Mouse (Mus musculus) hindbrain, embryonic 13.5 days (tissue): ENCODE measurements around the gene H2-T24. TPM values are rescaled to one million over a fixed set of nuclear protein-coding genes. Genes with fewer than 3 reads are reported as not detected.
"Not testable (repeated sequence)": the region's sequence is repeated elsewhere in the genome, so short reads cannot be mapped to it uniquely, and the experiment has no call there.

Experiments
- ATAC-seq: fragments of 200-750 bp; cut with Nextera tagmentation; 2 replicates; pipeline ENCODE4 v1.8.0; 2017; ENCODE audit warnings: moderate TSS enrichment; ENCODE audit not compliant: low FRiP score
- H3K27ac ChIP-seq: fragments of 300-500 bp; sonication (generic); 2 replicates; pipeline ENCODE4 v1.5.1; 2015; ENCODE audit warnings: inconsistent platforms, mild to moderate bottlenecking, moderate library complexity
- H3K27me3 ChIP-seq: fragments of 300-500 bp; sonication (generic); 2 replicates; pipeline ENCODE4 v1.6.1; 2015; ENCODE audit warnings: mild to moderate bottlenecking, inconsistent platforms
- H3K36me3 ChIP-seq: fragments of 300-500 bp; sonication (generic); 2 replicates; pipeline ENCODE4 v1.6.1; 2015; ENCODE audit warnings: mild to moderate bottlenecking, inconsistent platforms
- H3K4me1 ChIP-seq: fragments of 300-500 bp; sonication (generic); replicated peaks from 2 replicates; pipeline ENCODE4 v1.6.1; 2015; ENCODE audit warnings: inconsistent platforms
- H3K4me2 ChIP-seq: fragments of 300-500 bp; sonication (generic); 2 replicates; pipeline ENCODE4 v1.6.1; 2015; ENCODE audit warnings: inconsistent platforms, mild to moderate bottlenecking, moderate library complexity
- H3K4me3 ChIP-seq: fragments of 300-500 bp; sonication (generic); 2 replicates; pipeline ENCODE4 v1.5.1; 2015; ENCODE audit warnings: mild to moderate bottlenecking, inconsistent platforms
- H3K9ac ChIP-seq: fragments of 300-500 bp; sonication (generic); 2 replicates; pipeline ENCODE4 v1.6.1; 2015; ENCODE audit warnings: mild to moderate bottlenecking, inconsistent platforms
- H3K9me3 ChIP-seq: fragments of 300-500 bp; sonication (generic); 2 replicates; pipeline ENCODE4 v1.6.1; 2016; ENCODE audit warnings: inconsistent platforms
- WGBS: fragments of 180-500 bp; shearing (Covaris S2); methylation state at CpG from one replicate; pipeline ENCODE4 v1.1.7; 2015; 5-methylcytosine and 5-hydroxymethylcytosine counted together
- polyA plus RNA-seq: library from polyadenylated mRNA; unstranded; fragments of >200 nt; fragmentation: Nextera tagmentation; extraction: Ambion mirVana; gene quantifications from 2 replicates; pipeline ENCODE4 v1.2.1, GENCODE M21; 2015

The H2-T24 gene
- polyA plus RNA-seq, 1 experiment from 2014 or later: 8.8 TPM

GRCm38 (mm10) chr17:36019519-36019918 is 841 bp downstream of the H2-T24 start:
- 75% methylated on average over 3 of the region's 3 CpGs for WGBS

GRCm38 (mm10) chr17:36018979-36019378 is 1.4 kb downstream of the H2-T24 start:
- no peaks in the 10 kb centered on the region for H3K27me3 ChIP-seq
- no peak overlapping the region for H3K4me2 ChIP-seq
- peaks cover 19% of the 10 kb centered on the region for H3K36me3 ChIP-seq
- ATAC-seq: no peak
- no peaks in the 10 kb centered on the region for H3K9me3 ChIP-seq
- no peak overlapping the region for H3K4me3 ChIP-seq
- 0 out of 2 replicates have a peak, but pooled peaks cover 5% of the 10 kb centered on the region for H3K4me1 ChIP-seq
- no peak overlapping the region for H3K27ac ChIP-seq
- no peak overlapping the region for H3K9ac ChIP-seq
- 80% methylated on average over 2 of the region's 2 CpGs for WGBS

More at GRCm38 (mm10) chr17:36019519-36019918, 841 bp downstream of the H2-T24 start:
- Histone ChIP-seq H3K9me3 (no peaks in the 10 kb centered on the region), H3K36me3 (peaks cover 14% of the 10 kb centered on the region), H3K4me1 (0 out of 2 replicates have a peak, but pooled peaks cover 8% of the 10 kb centered on the region), H3K27ac (no peak overlapping the region), H3K4me2 (no peak overlapping the region), H3K9ac (no peak overlapping the region), H3K27me3 (no peaks in the 10 kb centered on the region), H3K4me3 (no peak overlapping the region)
- no peak for ATAC-seq

GRCm38 (mm10) chr17:36017046-36017445 is 3.3 kb downstream of the H2-T24 start:
- Histone ChIP-seq H3K36me3 (peaks cover 19% of the 10 kb centered on the region), H3K9me3 (no peaks in the 10 kb centered on the region), H3K27ac (no peak overlapping the region), H3K4me3 (no peak overlapping the region), H3K4me1 (0 out of 2 replicates have a peak, but pooled peaks cover 3% of the 10 kb centered on the region), H3K4me2 (no peak overlapping the region), H3K9ac (no peak overlapping the region), H3K27me3 (no peaks in the 10 kb centered on the region)
- 93% methylated on average over 5 of the region's 5 CpGs for WGBS
- ATAC-seq: no peak

GRCm38 (mm10) chr17:36014977-36015376 is 5.4 kb downstream of the H2-T24 start:
- Histone ChIP-seq H3K4me1 (no peaks in the 10 kb centered on the region), H3K27me3 (no peaks in the 10 kb centered on the region), H3K9ac (no peak overlapping the region), H3K9me3 (no peaks in the 10 kb centered on the region), H3K27ac (no peak overlapping the region), H3K36me3 (peaks cover 19% of the 10 kb centered on the region), H3K4me3 (no peak overlapping the region), H3K4me2 (no peak overlapping the region)
- no peak for ATAC-seq
- WGBS: 97% methylated on average over 5 of the region's 5 CpGs

GRCm38 (mm10) chr17:36004409-36004808 is 16.0 kb downstream of the H2-T24 start:
- 94% methylated on average over 7 of the region's 7 CpGs for WGBS
- not testable (repeated sequence) for H3K9ac ChIP-seq, H3K4me2 ChIP-seq, H3K4me1 ChIP-seq, H3K9me3 ChIP-seq, H3K27ac ChIP-seq, H3K27me3 ChIP-seq, ATAC-seq, H3K4me3 ChIP-seq
- peaks cover 15% of the 10 kb centered on the region for H3K36me3 ChIP-seq

- Histone ChIP-seq H3K4me1 (no peaks in the 10 kb centered on the region), H3K27ac (no peak overlapping the region), H3K27me3 (no peaks in the 10 kb centered on the region), H3K9me3 (no peaks in the 10 kb centered on the region), H3K36me3 (peaks cover 15% of the 10 kb centered on the region), H3K9ac (no peak overlapping the region), H3K4me3 (no peak overlapping the region), H3K4me2 (no peak overlapping the region)
- ATAC-seq: no peak
- WGBS: 93% methylated on average over 7 of the region's 7 CpGs
Measured at GRCm38 (mm10) chr17:36003331-36003730, 17.0 kb downstream of the H2-T24 start.

GRCm38 (mm10) chr17:36001966-36002365 is 18.4 kb downstream of the H2-T24 start:
- H3K27ac ChIP-seq: no peak overlapping the region
- H3K4me3 ChIP-seq: no peak overlapping the region
- no peaks in the 10 kb centered on the region for H3K27me3 ChIP-seq
- H3K9ac ChIP-seq: no peak overlapping the region
- H3K9me3 ChIP-seq: no peaks in the 10 kb centered on the region
- no peak for ATAC-seq
- H3K4me2 ChIP-seq: no peak overlapping the region
- 92% methylated on average over 6 of the region's 6 CpGs for WGBS
- peaks cover 15% of the 10 kb centered on the region for H3K36me3 ChIP-seq
- H3K4me1 ChIP-seq: peaks cover 10% of the 10 kb centered on the region; the same call in 1 of the 2 replicates

- 96% methylated on average over 12 of the region's 12 CpGs for WGBS
- Histone ChIP-seq H3K4me2 (no peak overlapping the region), H3K27ac (no peak overlapping the region), H3K4me3 (no peak overlapping the region), H3K9me3 (no peaks in the 10 kb centered on the region), H3K9ac (no peak overlapping the region), H3K36me3 (peaks cover 8% of the 10 kb centered on the region), H3K27me3 (no peaks in the 10 kb centered on the region), H3K4me1 (peaks cover 14% of the 10 kb centered on the region; the same call in 1 of the 2 replicates)
- ATAC-seq: no peak
Measured at GRCm38 (mm10) chr17:36001121-36001897, 19.1 kb downstream of the H2-T24 start.

GRCm38 (mm10) chr17:36000349-36000748 is 20.0 kb downstream of the H2-T24 start:
- no peak overlapping the region for H3K9ac ChIP-seq
- H3K4me2 ChIP-seq: no peak overlapping the region
- H3K36me3 ChIP-seq: no peaks in the 10 kb centered on the region
- peaks cover 23% of the 10 kb centered on the region for H3K4me1 ChIP-seq
- H3K9me3 ChIP-seq: no peaks in the 10 kb centered on the region
- 90% methylated on average over 4 of the region's 4 CpGs for WGBS
- H3K27me3 ChIP-seq: no peaks in the 10 kb centered on the region
- ATAC-seq: no peak
- H3K27ac ChIP-seq: no peak overlapping the region
- H3K4me3 ChIP-seq: no peak overlapping the region

GRCm38 (mm10) chr17:35999356-35999755 is 21.0 kb downstream of the H2-T24 start:
- H3K4me2 ChIP-seq: no peak overlapping the region
- no peak overlapping the region for H3K4me3 ChIP-seq
- peaks cover 27% of the 10 kb centered on the region for H3K4me1 ChIP-seq
- H3K27me3 ChIP-seq: no peaks in the 10 kb centered on the region
- no peaks in the 10 kb centered on the region for H3K9me3 ChIP-seq
- WGBS: 92% methylated on average over 7 of the region's 7 CpGs
- H3K36me3 ChIP-seq: no peaks in the 10 kb centered on the region
- H3K9ac ChIP-seq: no peak overlapping the region
- H3K27ac ChIP-seq: no peak overlapping the region
- no peak for ATAC-seq

GRCm38 (mm10) chr17:35998545-35999305 is 21.6 kb downstream of the H2-T24 start:
- ATAC-seq: no peak
- H3K4me1 ChIP-seq: peaks cover 27% of the 10 kb centered on the region
- no peak overlapping the region for H3K9ac ChIP-seq
- no peaks in the 10 kb centered on the region for H3K36me3 ChIP-seq
- H3K4me3 ChIP-seq: no peak overlapping the region
- H3K4me2 ChIP-seq: no peak overlapping the region
- H3K27ac ChIP-seq: no peak overlapping the region
- H3K9me3 ChIP-seq: no peaks in the 10 kb centered on the region
- 91% methylated on average over 6 of the region's 6 CpGs for WGBS
- no peaks in the 10 kb centered on the region for H3K27me3 ChIP-seq

- Histone ChIP-seq H3K4me1 (peaks cover 29% of the 10 kb centered on the region), H3K4me2 (no peak overlapping the region), H3K9ac (no peak overlapping the region), H3K27me3 (no peaks in the 10 kb centered on the region), H3K36me3 (no peaks in the 10 kb centered on the region), H3K27ac (no peak overlapping the region), H3K9me3 (no peaks in the 10 kb centered on the region), H3K4me3 (no peak overlapping the region)
- WGBS: 64% methylated on average over 12 of the region's 12 CpGs
- no peak for ATAC-seq
Measured at GRCm38 (mm10) chr17:35997713-35998510, 22.4 kb downstream of the H2-T24 start.
